ENCODE assay signal across 6 mouse cellular contexts in the genomic region with DNA sequence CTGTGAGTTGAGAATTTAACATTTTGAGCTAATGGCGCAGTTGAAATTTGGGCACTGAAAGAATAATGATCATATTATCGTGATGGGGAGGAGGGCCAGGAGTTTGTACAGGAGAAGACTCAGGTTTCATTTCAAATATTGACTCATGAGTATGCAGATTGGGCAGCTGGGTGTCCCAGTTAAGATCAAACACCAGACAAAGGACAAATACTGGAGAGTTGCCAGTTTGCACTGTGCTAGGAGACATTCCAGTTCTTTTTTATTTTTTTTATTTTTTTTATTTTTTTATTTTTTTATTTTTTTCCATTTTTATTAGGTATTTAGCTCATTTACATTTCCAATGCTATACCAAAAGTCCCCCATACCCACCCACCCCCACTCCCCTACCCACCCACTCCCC.
DNase-seq lines count a peak whose midpoint lies in the region; ATAC-seq lines count a peak whose summit lies in the region.
"Not testable (repeated sequence)": the region's sequence is repeated elsewhere in the genome, so short reads cannot be mapped to it uniquely, and the experiment has no call there.

No protein-coding gene starts in this region.

- not testable (repeated sequence) for H3K4me1 ChIP-seq in embryonic facial prominence, embryonic 14.5 days (ENCODE audit: control insufficient read depth, insufficient read depth, low read length); limb, embryonic 13.5 days; lung, embryonic 15.5 days; stomach, embryonic 14.5 days (ENCODE audit: control insufficient read depth, insufficient read depth, low read length)

- H3K27me3 ChIP-seq in embryonic facial prominence, embryonic 14.5 days (replicated peaks; ENCODE audit: control insufficient read depth, insufficient read depth, low read length); limb, embryonic 13.5 days; lung, embryonic 15.5 days; stomach, embryonic 14.5 days (ENCODE audit: control insufficient read depth, insufficient read depth, low read length): not testable (repeated sequence)

- H3K36me3 ChIP-seq in embryonic facial prominence, embryonic 14.5 days (ENCODE audit: control insufficient read depth, insufficient read depth, low read length); limb, embryonic 13.5 days; lung, embryonic 15.5 days; stomach, embryonic 14.5 days (ENCODE audit: control insufficient read depth, insufficient read depth, low read length): not testable (repeated sequence)

- not testable (repeated sequence) for H3K4me2 ChIP-seq in embryonic facial prominence, embryonic 14.5 days (ENCODE audit: low read depth, low read length); limb, embryonic 13.5 days (replicated peaks); lung, embryonic 15.5 days; stomach, embryonic 14.5 days (replicated peaks; ENCODE audit: low read depth, low read length)

- H3K27ac ChIP-seq in embryonic facial prominence, embryonic 14.5 days (replicated peaks; ENCODE audit: low read depth, low read length); limb, embryonic 13.5 days; stomach, embryonic 14.5 days (ENCODE audit: low read length): not testable (repeated sequence)
- peak overlapping the region; percentile 55 for H3K27ac ChIP-seq in lung, embryonic 15.5 days

- not testable (repeated sequence) for H3K9me3 ChIP-seq in embryonic facial prominence, embryonic 14.5 days (ENCODE audit: control insufficient read depth, low read length); limb, embryonic 13.5 days; lung, embryonic 15.5 days; stomach, embryonic 14.5 days (ENCODE audit: control insufficient read depth, low read depth, low read length)

- peak; percentile 62 for DNase-seq in embryonic facial prominence, embryonic 14.5 days (ENCODE audit: low spot score)
- DNase-seq in lung, postnatal 25 days (ENCODE audit: low spot score): peak; percentile 2
- peak; percentile 36 for DNase-seq in urinary bladder, postnatal 14 days (ENCODE audit: low spot score)

- H3K9ac ChIP-seq in embryonic facial prominence, embryonic 14.5 days (ENCODE audit: low read depth, low read length); limb, embryonic 13.5 days; lung, embryonic 15.5 days; stomach, embryonic 14.5 days (replicated peaks; ENCODE audit: low read depth, low read length): not testable (repeated sequence)

- 80% methylated on average over 2 of the region's 2 CpGs for WGBS in embryonic facial prominence, embryonic 14.5 days
- WGBS in limb, embryonic 13.5 days: 82% methylated on average over 2 of the region's 2 CpGs
- 39% methylated on average over 2 of the region's 2 CpGs for WGBS in lung, embryonic 15.5 days
- WGBS in stomach, embryonic 14.5 days: 65% methylated on average over 2 of the region's 2 CpGs

- H3K4me3 ChIP-seq in embryonic facial prominence, embryonic 14.5 days (ENCODE audit: low read depth, low read length); limb, embryonic 13.5 days; lung, embryonic 15.5 days; stomach, embryonic 14.5 days (ENCODE audit: low read depth, low read length): not testable (repeated sequence)

- 0 out of 2 replicates have a peak, but pooled peaks have one; percentile 55 for ATAC-seq in embryonic facial prominence, embryonic 14.5 days (ENCODE audit: low read depth)
- ATAC-seq in limb, embryonic 13.5 days (ENCODE audit: low FRiP score, low read depth): peak; percentile 59; the same call in 1 of the 2 replicates
- ATAC-seq in lung, embryonic 15.5 days (ENCODE audit: borderline replicate concordance, extremely low read depth, low FRiP score, low TSS enrichment): peak; percentile 81; the same call in 1 of the 2 replicates
- peak; percentile 76; the same call in 1 of the 2 replicates for ATAC-seq in stomach, embryonic 14.5 days (ENCODE audit: insufficient number of reproducible peaks, insufficient read depth, low FRiP score, low read depth)

Comparison
In these comparisons a context has a peak if more than half of its experiments do, and no peak if none do; other contexts are left out.
1. DNase-seq: peak in every context shown above with its lines; median percentile 62 in embryonic facial prominence, embryonic 14.5 days; 36 in urinary bladder, postnatal 14 days; 2 in lung, postnatal 25 days.